Mouse (Mus musculus) frontal cortex, postnatal 36 days (tissue): ENCODE results near the gene Eml1.

ENCODE experiments used
- DNase-seq, 2 experiments: peaks; one replicate each; pipeline ENCODE4 v3.0.0; 2022; ENCODE audit warnings: low spot score in 2 of 2

Eml1 gene

DNA sequence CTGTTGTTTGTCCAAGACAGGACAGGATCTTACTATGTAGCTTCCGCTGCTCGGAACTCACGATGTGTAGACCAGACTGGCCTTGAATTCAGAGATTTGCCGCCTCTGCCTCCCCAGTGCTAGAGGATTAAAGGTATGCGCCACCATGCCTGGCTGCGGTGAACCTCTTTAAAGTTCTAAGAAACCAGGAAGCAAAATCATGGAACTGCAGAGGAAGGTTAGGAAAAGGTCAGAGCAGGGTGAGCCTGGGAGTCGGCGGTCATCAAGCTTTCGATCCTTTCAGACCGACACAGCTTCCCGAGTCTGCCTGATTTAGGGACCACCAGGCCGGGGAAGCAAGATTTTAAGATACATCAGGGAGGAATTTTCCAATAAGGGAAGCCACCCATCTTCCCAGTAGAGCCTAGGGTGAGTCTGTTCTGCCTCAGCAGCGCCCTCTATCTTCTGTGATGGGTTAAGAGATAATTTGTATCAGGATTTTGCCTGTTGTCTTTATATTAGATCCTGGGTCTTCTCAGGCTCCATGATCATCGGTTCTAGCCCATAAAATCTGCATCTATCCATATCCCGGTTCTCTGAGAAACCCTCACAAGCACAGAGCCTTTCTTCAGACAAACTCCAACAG, 176.6 kb downstream of the Eml1 start:
- DNase-seq: no peak

DNA sequence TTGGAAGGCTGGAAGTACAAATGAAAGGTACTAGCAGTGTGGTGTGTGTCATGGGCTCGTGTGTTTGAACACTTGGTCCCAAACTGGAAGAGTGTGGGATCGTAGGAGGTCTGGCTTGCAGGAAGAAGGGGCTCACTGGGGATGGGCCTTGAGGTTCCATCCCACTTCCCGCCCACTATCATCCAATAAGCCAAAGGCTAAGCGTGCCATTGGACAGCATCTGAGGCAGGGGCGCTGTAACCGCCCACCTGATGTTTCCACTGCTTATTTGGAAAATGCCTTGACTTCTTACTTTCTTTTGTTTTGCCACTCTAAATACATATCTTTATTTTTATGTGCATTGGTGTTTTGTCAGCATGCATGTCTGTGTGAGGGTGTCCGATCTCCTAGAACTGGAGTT, 181.0 kb downstream of the Eml1 start:
- no peak for DNase-seq

- DNase-seq: no peak
These were observed 182.3 kb downstream of the Eml1 start for GRCm38 (mm10) chr12:108553079-108553478.

- peak; percentile 71 to 74 for DNase-seq
These were observed 183.5 kb downstream of the Eml1 start, which contains the start of gene Evl for GRCm38 (mm10) chr12:108554120-108554841. Gene Evl (plus strand): TSS chr12:108554720.

GRCm38 (mm10) chr12:108554861-108555556, 184.3 kb downstream of the Eml1 start:
- peak in 1 of 2 experiments; percentile 51 for DNase-seq

GRCm38 (mm10) chr12:108558194-108558593, 187.4 kb downstream of the Eml1 start:
- DNase-seq: no peak

DNA sequence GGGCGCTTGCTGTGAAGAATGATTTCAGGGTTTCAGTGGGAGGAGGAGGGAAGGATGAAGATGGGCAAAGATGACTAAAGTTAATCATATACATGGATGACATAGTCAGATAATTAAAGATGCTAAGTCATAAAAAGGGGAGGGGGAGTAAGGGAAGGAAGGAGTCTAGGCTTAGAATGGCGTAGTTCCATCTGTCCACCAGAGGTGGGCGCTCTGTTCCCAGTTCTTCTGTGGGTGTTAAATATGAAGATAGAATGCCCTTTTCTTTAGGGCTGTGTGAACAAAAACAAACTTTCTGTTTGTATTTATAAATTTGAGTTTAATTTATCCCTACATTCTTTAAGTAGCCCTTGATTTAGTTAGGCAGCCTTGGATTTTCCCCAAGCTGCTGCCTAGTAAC, 192.5 kb downstream of the Eml1 start:
- DNase-seq: no peak

DNA sequence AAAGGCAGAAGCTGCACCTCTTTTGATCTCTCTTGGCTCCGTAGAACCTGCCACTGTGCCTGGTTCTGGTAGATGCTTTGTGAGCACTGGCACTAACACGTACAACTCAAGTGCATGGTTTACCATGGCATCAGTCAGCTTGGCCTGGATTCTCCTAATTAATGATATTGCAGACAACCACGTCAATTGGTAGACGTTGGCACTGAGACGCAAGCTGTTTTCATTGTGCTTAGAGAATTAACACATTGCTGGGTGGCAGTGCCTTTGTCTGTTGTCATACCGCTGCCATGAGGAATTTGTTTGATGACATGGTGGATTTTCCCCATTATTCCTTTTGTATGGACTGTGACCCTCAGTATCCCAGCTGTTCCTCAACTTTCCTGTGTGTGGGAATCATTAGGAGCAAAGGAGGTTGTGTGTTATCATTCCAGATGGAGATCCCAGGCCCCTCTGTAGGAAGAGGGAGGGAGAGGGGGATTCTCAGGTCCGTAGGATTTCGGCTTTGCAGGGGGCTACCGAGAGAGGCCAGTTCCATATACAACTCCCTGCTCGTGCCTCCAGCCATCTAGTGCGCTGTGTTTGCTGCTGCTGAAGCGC, 194.3 kb downstream of the Eml1 start:
- no peak for DNase-seq

DNA sequence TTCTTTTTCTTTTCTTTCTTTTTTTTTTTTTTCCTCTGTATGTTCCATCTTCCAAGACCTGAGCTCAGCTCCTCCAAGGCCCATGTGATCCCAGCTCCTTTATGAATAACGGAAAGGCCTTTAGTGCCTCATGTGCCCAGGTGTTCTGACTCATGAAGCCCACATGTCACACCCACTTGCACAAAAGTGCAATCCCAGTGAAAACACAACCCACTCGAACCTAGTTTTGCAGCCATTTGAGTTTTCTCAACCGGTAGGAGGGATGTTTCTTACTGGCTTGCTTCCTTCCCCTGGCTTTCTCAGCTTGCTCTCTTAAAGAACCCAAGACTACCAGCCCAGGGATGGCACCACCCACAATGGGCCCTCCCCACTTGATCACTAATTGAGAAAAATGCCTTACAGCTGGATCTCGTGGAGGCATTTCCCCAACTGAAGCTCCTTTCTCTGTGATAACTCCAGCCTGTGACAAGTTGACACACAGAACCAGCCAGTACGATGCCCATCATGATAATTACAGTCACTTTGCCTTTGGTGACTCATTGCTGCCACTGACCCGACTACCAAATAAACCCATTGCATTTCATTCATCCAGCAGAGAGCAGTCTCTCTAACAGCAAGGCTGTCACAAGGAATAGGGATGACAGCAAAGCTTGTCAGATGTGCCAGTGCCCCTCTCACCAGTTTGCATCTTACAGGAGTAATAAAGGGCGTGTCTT, 208.6 kb downstream of the Eml1 start:
- peak; percentile 59 to 73 for DNase-seq

DNA sequence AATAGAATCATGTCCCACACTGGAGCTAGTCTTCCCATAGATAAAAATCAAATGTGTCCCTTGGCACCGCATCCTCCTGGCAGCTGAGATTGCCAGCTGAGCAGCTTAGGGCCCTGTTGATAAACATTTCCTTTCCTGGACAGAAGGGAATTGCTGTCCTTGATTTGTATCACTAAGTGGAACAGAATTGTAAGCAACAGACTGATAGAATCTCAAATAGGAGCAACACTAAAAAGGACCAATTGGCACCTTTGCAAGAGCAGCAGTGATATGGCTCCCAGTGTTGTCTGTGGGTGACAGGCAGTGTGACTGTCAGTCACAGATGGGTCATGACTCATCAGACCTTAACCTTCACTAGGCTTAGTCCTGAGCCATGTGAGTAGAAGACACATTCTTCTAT, 213.0 kb downstream of the Eml1 start:
- no peak for DNase-seq
